Mouse (Mus musculus) lung, adult 2 months (tissue): ENCODE measurements around the gene Itga9.

Experiments
- CTCF ChIP-seq: fragments of 200-500 bp; IDR thresholded peaks from 2 replicates; pipeline ENCODE4 v1.5.1; 2011; ENCODE audit warnings: mild to moderate bottlenecking, low read length, control low read depth; ENCODE audit not compliant: insufficient read depth
- POLR2A ChIP-seq: fragments of 200-500 bp; IDR thresholded peaks from 2 replicates; pipeline ENCODE4 v1.6.1; 2011; ENCODE audit warnings: low read depth, mild to moderate bottlenecking, control low read depth, low read length, borderline replicate concordance; ENCODE audit errors: extremely low read depth

- no peak for TF ChIP-seq CTCF
- no peak for TF ChIP-seq POLR2A
Observed at GRCm38 (mm10) chr9:118728296-118728695, 121.8 kb downstream of the Itga9 start.
